Comparison of ENCODE assay signal across 24 mouse cellular contexts in genomic region chr12:5369396-5369795, GRCm38 (mm10). TPM values are rescaled to one million over a fixed set of nuclear protein-coding genes. Genes with fewer than 3 reads are reported as not detected.
DNase-seq lines count a peak whose midpoint lies in the region; ATAC-seq and TF ChIP-seq lines count a peak whose summit lies in the region.
"Had no signal": no experiment of that assay in that cellular context is flagged by ENCODE, and none has a peak within 500 bp of the region (broad histone marks: within the 10 kb centered on the region; RNA-seq: fewer than 3 reads in every experiment).

No protein-coding gene starts in this region.

- H3K4me2 ChIP-seq in forebrain, postnatal 0 days (ENCODE audit: low read depth): peak overlapping the region; percentile 13; the same call in 1 of the 2 replicates
- no peak overlapping the region for H3K4me2 ChIP-seq in forebrain, embryonic 16.5 days (ENCODE audit: low read length)
- 0 out of 2 replicates have a peak overlapping the region, but pooled peaks have one; percentile 19 for H3K4me2 ChIP-seq in hindbrain, embryonic 15.5 days
- H3K4me2 ChIP-seq: embryonic facial prominence, embryonic 12.5 days; forebrain, embryonic 13.5 days; forebrain, embryonic 15.5 days had no signal

- no peak overlapping the region for H3K27ac ChIP-seq in forebrain, postnatal 0 days (ENCODE audit: low read depth, low read length)
- no peak overlapping the region for H3K27ac ChIP-seq in forebrain, embryonic 16.5 days (ENCODE audit: low read length)
- no peak overlapping the region for H3K27ac ChIP-seq in heart, embryonic 10.5 days
- H3K27ac ChIP-seq in hindbrain, embryonic 15.5 days (replicated peaks): no peak overlapping the region
- H3K27ac ChIP-seq in hindbrain, embryonic 10.5 days: no peak overlapping the region
- H3K27ac ChIP-seq: embryonic facial prominence, embryonic 10.5 days; embryonic facial prominence, embryonic 12.5 days; forebrain, embryonic 13.5 days; forebrain, embryonic 15.5 days had no signal

- no peaks in the 10 kb centered on the region for H3K9me3 ChIP-seq in forebrain, postnatal 0 days (ENCODE audit: low read length)
- no peaks in the 10 kb centered on the region for H3K9me3 ChIP-seq in forebrain, embryonic 16.5 days (ENCODE audit: control insufficient read depth, low read length)
- no peaks in the 10 kb centered on the region for H3K9me3 ChIP-seq in heart, embryonic 10.5 days
- no peaks in the 10 kb centered on the region for H3K9me3 ChIP-seq in hindbrain, embryonic 15.5 days
- no peaks in the 10 kb centered on the region for H3K9me3 ChIP-seq in hindbrain, embryonic 10.5 days
- H3K9me3 ChIP-seq: embryonic facial prominence, embryonic 10.5 days; embryonic facial prominence, embryonic 12.5 days; forebrain, embryonic 13.5 days; forebrain, embryonic 15.5 days had no signal

- WGBS in forebrain, postnatal 0 days: 85% methylated on average over 4 of the region's 4 CpGs
- 93% methylated on average over 4 of the region's 4 CpGs for WGBS in forebrain, embryonic 16.5 days
- WGBS in heart, embryonic 10.5 days: 83% methylated on average over 4 of the region's 4 CpGs
- WGBS in hindbrain, embryonic 15.5 days: 84% methylated on average over 4 of the region's 4 CpGs
- WGBS in hindbrain, embryonic 10.5 days: 87% methylated on average over 4 of the region's 4 CpGs

- H3K36me3 ChIP-seq in forebrain, postnatal 0 days (ENCODE audit: insufficient read depth): no peaks in the 10 kb centered on the region
- no peaks in the 10 kb centered on the region for H3K36me3 ChIP-seq in forebrain, embryonic 16.5 days (ENCODE audit: control insufficient read depth, insufficient read depth)
- H3K36me3 ChIP-seq in heart, embryonic 10.5 days: no peaks in the 10 kb centered on the region
- no peaks in the 10 kb centered on the region for H3K36me3 ChIP-seq in hindbrain, embryonic 15.5 days
- H3K36me3 ChIP-seq in hindbrain, embryonic 10.5 days: no peaks in the 10 kb centered on the region
- H3K36me3 ChIP-seq: embryonic facial prominence, embryonic 10.5 days; embryonic facial prominence, embryonic 12.5 days; forebrain, embryonic 15.5 days; G1E had no signal

- no peak for DNase-seq in forebrain, postnatal 0 days
- peak; percentile 64 for DNase-seq in heart, embryonic 10.5 days (ENCODE audit: low spot score)
- no peak for DNase-seq in heart, postnatal 25 days (ENCODE audit: low spot score)
- DNase-seq in hindbrain, embryonic 10.5 days (ENCODE audit: low spot score): no peak
- DNase-seq: adrenal gland, adult 8-10 months; adrenal gland, postnatal 14 days; adrenal gland, postnatal 36 days; B cell, adult 2 months; cerebellum, adult 11-12 months; cerebellum, adult 2 months; cerebellum, adult 9-10 months; cerebellum, postnatal 10 days; cerebellum, postnatal 25 days had no signal

- H3K4me1 ChIP-seq in forebrain, postnatal 0 days (ENCODE audit: insufficient read depth): peaks cover 5% of the 10 kb centered on the region
- H3K4me1 ChIP-seq in forebrain, embryonic 16.5 days (replicated peaks; ENCODE audit: control insufficient read depth, insufficient read depth, low read length): peaks cover 28% of the 10 kb centered on the region
- peaks cover 11% of the 10 kb centered on the region for H3K4me1 ChIP-seq in heart, embryonic 10.5 days
- peaks cover 22% of the 10 kb centered on the region for H3K4me1 ChIP-seq in hindbrain, embryonic 15.5 days (replicated peaks)
- H3K4me1 ChIP-seq in hindbrain, embryonic 10.5 days (replicated peaks): peaks cover 19% of the 10 kb centered on the region

- H3K4me3 ChIP-seq in forebrain, postnatal 0 days (ENCODE audit: low read depth, low read length): no peak overlapping the region
- no peak overlapping the region for H3K4me3 ChIP-seq in forebrain, embryonic 16.5 days (replicated peaks; ENCODE audit: low read length)
- H3K4me3 ChIP-seq in heart, embryonic 10.5 days: no peak overlapping the region
- H3K4me3 ChIP-seq in hindbrain, embryonic 15.5 days: no peak overlapping the region
- H3K4me3 ChIP-seq in hindbrain, embryonic 10.5 days: no peak overlapping the region
- H3K4me3 ChIP-seq: embryonic facial prominence, embryonic 10.5 days; embryonic facial prominence, embryonic 12.5 days; forebrain, embryonic 13.5 days; forebrain, embryonic 15.5 days had no signal

- TF ChIP-seq CTCF in forebrain, postnatal 0 days (IDR thresholded peaks at IDR 0.05; ENCODE audit: low read depth): no peak

- H3K9ac ChIP-seq in forebrain, postnatal 0 days: no peak overlapping the region
- no peak overlapping the region for H3K9ac ChIP-seq in forebrain, embryonic 16.5 days (replicated peaks; ENCODE audit: low read depth, low read length)
- H3K9ac ChIP-seq in hindbrain, embryonic 15.5 days: no peak overlapping the region
- H3K9ac ChIP-seq: embryonic facial prominence, embryonic 12.5 days; forebrain, embryonic 13.5 days; forebrain, embryonic 15.5 days had no signal

- no peak for ATAC-seq in forebrain, postnatal 0 days
- no peak for ATAC-seq in forebrain, embryonic 16.5 days
- ATAC-seq in hindbrain, embryonic 15.5 days (ENCODE audit: low FRiP score, low read depth): no peak
- ATAC-seq: activated CD4-positive, CD25-positive, alpha-beta regulatory T cell, adult 4 months; CD4-positive, CD25-positive, alpha-beta regulatory T cell, adult 4 months; forebrain, embryonic 13.5 days; forebrain, embryonic 15.5 days; Patski had no signal

- intact Hi-C loops in heart, postnatal 25 days (cut with DNase I): no loop called here

- H3K27me3 ChIP-seq in forebrain, postnatal 0 days (ENCODE audit: insufficient read depth, low read length): no peaks in the 10 kb centered on the region
- H3K27me3 ChIP-seq in forebrain, embryonic 16.5 days (replicated peaks; ENCODE audit: control insufficient read depth, insufficient read depth, low read length): no peaks in the 10 kb centered on the region
- peaks cover 35% of the 10 kb centered on the region for H3K27me3 ChIP-seq in heart, embryonic 10.5 days (ENCODE audit: insufficient read depth, poor library complexity, severe bottlenecking)
- H3K27me3 ChIP-seq in hindbrain, embryonic 15.5 days: no peaks in the 10 kb centered on the region
- H3K27me3 ChIP-seq in hindbrain, embryonic 10.5 days (ENCODE audit: insufficient read depth, poor library complexity, severe bottlenecking): peaks cover 28% of the 10 kb centered on the region
- H3K27me3 ChIP-seq: CH12.LX; embryonic facial prominence, embryonic 12.5 days; forebrain, embryonic 13.5 days; forebrain, embryonic 15.5 days; Patski had no signal

RNA-seq across cellular contexts. Expression of gene Klhl29, which starts 6.1 kb away (rescaled TPM):
- 8.2 and 9.6 TPM in 2 replicates for total RNA-seq in forebrain, postnatal 0 days (2014; rRNA removed)
- 2.0 and 2.7 TPM in 2 replicates for polyA plus RNA-seq in forebrain, postnatal 0 days (2015; fragmentation: Nextera tagmentation; extraction: Ambion mirVana)
- 5.3 and 7.3 TPM in 2 replicates for polyA plus RNA-seq in forebrain, embryonic 16.5 days (2015; fragmentation: Nextera tagmentation; extraction: Ambion mirVana)
- 0.33 and 0.60 TPM in 2 replicates for polyA plus RNA-seq in heart, embryonic 10.5 days (2016; fragmentation: Nextera tagmentation; extraction: Ambion mirVana)
- under 1 TPM; 0.39 to 0.42 TPM for total RNA-seq in heart, postnatal 25 days (2021)
- polyA plus RNA-seq in hindbrain, embryonic 15.5 days (2015; fragmentation: Nextera tagmentation; extraction: Ambion mirVana): 4.2 and 4.8 TPM in 2 replicates
- 1.4 and 1.8 TPM in 2 replicates for polyA plus RNA-seq in hindbrain, embryonic 10.5 days (2016; fragmentation: Nextera tagmentation; extraction: Ambion mirVana)
- polyA plus RNA-seq: G1E had no signal
